Mouse (Mus musculus): ENCODE results near the gene Pcyt2.
A peak's percentile ranks its signal among the peaks of the same experiment; 100 is the strongest.

Pcyt2 gene

GRCm38 (mm10) chr11:120632559-120633519 is 15.1 kb upstream of the Pcyt2 start:
- DNase-seq: peak; percentile 66

- DNase-seq: no peak
Measured at GRCm38 (mm10) chr11:120631726-120632448, 14.2 kb upstream of the Pcyt2 start.

GRCm38 (mm10) chr11:120630881-120631725 is 13.4 kb upstream of the Pcyt2 start:
- peak; percentile 57 for DNase-seq

- peak; percentile 31 for DNase-seq
Measured at GRCm38 (mm10) chr11:120630401-120630871, 12.7 kb upstream of the Pcyt2 start.

- DNase-seq: peak; percentile 60
Measured at GRCm38 (mm10) chr11:120629911-120630310, 12.2 kb upstream of the Pcyt2 start.

- peak; percentile 83 for DNase-seq
Measured at GRCm38 (mm10) chr11:120629341-120629730, 11.6 kb upstream of the Pcyt2 start.

GRCm38 (mm10) chr11:120628601-120629340 is 11.0 kb upstream of the Pcyt2 start:
- peak; percentile 39 for DNase-seq

GRCm38 (mm10) chr11:120627468-120628300 is 9.9 kb upstream of the Pcyt2 start:
- peak; percentile 73 for DNase-seq

- no peak for DNase-seq
Measured at GRCm38 (mm10) chr11:120626785-120627467, 9.2 kb upstream of the Pcyt2 start.

GRCm38 (mm10) chr11:120625152-120625775 is 7.5 kb upstream of the Pcyt2 start, which contains the start of gene Sirt7:
Gene Sirt7 (minus strand): TSS chr11:120625240.
- peak; percentile 49 for DNase-seq

- DNase-seq: peak; percentile 93
Measured at GRCm38 (mm10) chr11:120624680-120625111, 7.0 kb upstream of the Pcyt2 start.

GRCm38 (mm10) chr11:120623961-120624679 is 6.4 kb upstream of the Pcyt2 start:
- DNase-seq: peak; percentile 91

- DNase-seq: no peak
Measured at GRCm38 (mm10) chr11:120622805-120623204, 5.1 kb upstream of the Pcyt2 start.

- DNase-seq: no peak
Measured at GRCm38 (mm10) chr11:120620195-120620594, 2.5 kb upstream of the Pcyt2 start.

- no peak for DNase-seq
Measured at GRCm38 (mm10) chr11:120618619-120619535, 1.1 kb upstream of the Pcyt2 start.

- no peak for DNase-seq
Measured at GRCm38 (mm10) chr11:120616617-120617294, 980 bp downstream of the Pcyt2 start.

GRCm38 (mm10) chr11:120615606-120616203 is 2.0 kb downstream of the Pcyt2 start:
- no peak for DNase-seq

Data from thymus, postnatal 4 days (tissue).